Mouse (Mus musculus) MEL (cell line): Measurements from ENCODE around the gene Sgms1. TPM values are rescaled to one million over a fixed set of nuclear protein-coding genes. Genes with fewer than 3 reads are reported as not detected.

ENCODE experiments used
- DNase-seq: peaks from one replicate; pipeline ENCODE4 v3.0.0; 2011; ENCODE audit warnings: low read depth, low spot score
- H3K27ac ChIP-seq: 2 replicates; pipeline ENCODE4 v1.5.1; 2012; ENCODE audit warnings: low read depth, mild to moderate bottlenecking, control low read depth, low read length, moderate library complexity; ENCODE audit not compliant: control insufficient read depth
- H3K27me3 ChIP-seq, 2 experiments: fragments of 150-350 bp in 1 of 2; sonication (generic) in 1 of 2; 2 replicates each; pipeline ENCODE4 v1.6.1; 2012; ENCODE audit warnings: low read length in 2 of 2, mild to moderate bottlenecking in 2 of 2, improper control_type of control experiment in 1 of 2, moderate library complexity in 1 of 2; ENCODE audit not compliant: insufficient read depth in 2 of 2, control insufficient read depth in 1 of 2
- H3K36me3 ChIP-seq, 2 experiments: 2 replicates each; pipeline ENCODE4 v1.6.1; 2012 to 2014; ENCODE audit warnings: low read length in 2 of 2, improper control_type of control experiment in 1 of 2, inconsistent platforms in 1 of 2, mild to moderate bottlenecking in 1 of 2; ENCODE audit not compliant: insufficient read depth in 2 of 2, control insufficient read depth in 1 of 2
- H3K4me1 ChIP-seq, 2 experiments: fragments of 150-350 bp in 1 of 2; sonication (generic) in 1 of 2; 2 replicates each; pipeline ENCODE4 v1.6.1; 2012; ENCODE audit warnings: low read length in 2 of 2, improper control_type of control experiment in 1 of 2, mild to moderate bottlenecking in 1 of 2; ENCODE audit not compliant: insufficient read depth in 2 of 2, control insufficient read depth in 1 of 2
- H3K4me3 ChIP-seq, 2 experiments: fragments of 150-350 bp in 1 of 2; sonication (generic) in 1 of 2; 2 replicates each; pipeline ENCODE4 v1.5.1; 2012; ENCODE audit warnings: low read depth in 2 of 2, low read length in 2 of 2, mild to moderate bottlenecking in 2 of 2, moderate library complexity in 2 of 2, control low read depth in 1 of 2, improper control_type of control experiment in 1 of 2; ENCODE audit not compliant: control insufficient read depth in 1 of 2, insufficient read depth in 1 of 2
- H3K79me2 ChIP-seq: 2 replicates; pipeline ENCODE4 v1.6.1; 2012; ENCODE audit warnings: mild to moderate bottlenecking, low read length, moderate library complexity; ENCODE audit not compliant: control insufficient read depth, poor library complexity, insufficient read depth
- H3K9ac ChIP-seq: 2 replicates; pipeline ENCODE4 v1.6.1; 2012; ENCODE audit warnings: low read depth, mild to moderate bottlenecking, control low read depth, low read length, moderate library complexity; ENCODE audit not compliant: control insufficient read depth, poor library complexity, severe bottlenecking
- H3K9me3 ChIP-seq: fragments of 150-350 bp; sonication (generic); replicated peaks from 2 replicates; pipeline ENCODE4 v1.6.1; 2012; ENCODE audit warnings: mild to moderate bottlenecking, low read length, improper control_type of control experiment, moderate library complexity; ENCODE audit not compliant: insufficient read depth
- CHD1 ChIP-seq: IDR thresholded peaks from 2 replicates; pipeline ENCODE4 v1.6.1; 2012; ENCODE audit warnings: low read depth, mild to moderate bottlenecking, inconsistent platforms, low read length, improper control_type of control experiment
- CHD2 ChIP-seq: IDR thresholded peaks from 2 replicates; pipeline ENCODE4 v1.6.1; 2011; ENCODE audit warnings: low read length, improper control_type of control experiment
- CTCF ChIP-seq, 3 experiments: IDR thresholded peaks in 2 of 3; conservative IDR thresholded peaks in 1 of 3; 2 replicates each; pipeline ENCODE4 v1.5.1; 2011 to 2012; ENCODE audit warnings: low read length in 3 of 3, low read depth in 2 of 3, mild to moderate bottlenecking in 2 of 3, improper control_type of control experiment in 1 of 3, inconsistent platforms in 1 of 3, mixed read lengths in 1 of 3, moderate library complexity in 1 of 3; ENCODE audit not compliant: control insufficient read depth in 1 of 3, insufficient read depth in 1 of 3, poor library complexity in 1 of 3, severe bottlenecking in 1 of 3
- E2F4 ChIP-seq: IDR thresholded peaks from 2 replicates; pipeline ENCODE4 v1.6.1; 2011; ENCODE audit warnings: low read depth, low read length, improper control_type of control experiment, borderline replicate concordance
- ELF1 ChIP-seq: IDR thresholded peaks from 2 replicates; pipeline ENCODE4 v1.6.1; 2014; ENCODE audit warnings: low read depth, mild to moderate bottlenecking, inconsistent platforms, low read length, improper control_type of control experiment, moderate library complexity
- EP300 ChIP-seq, 2 experiments: IDR thresholded peaks; 2 replicates each; pipeline ENCODE4 v1.6.1; 2011; ENCODE audit warnings: improper control_type of control experiment in 2 of 2, low read length in 2 of 2, low read depth in 1 of 2, mild to moderate bottlenecking in 1 of 2
- ETS1 ChIP-seq: IDR thresholded peaks from 2 replicates; pipeline ENCODE4 v1.6.1; 2012; ENCODE audit warnings: low read depth, mild to moderate bottlenecking, inconsistent platforms, low read length, improper control_type of control experiment, moderate library complexity
- JUND ChIP-seq: IDR thresholded peaks from 2 replicates; pipeline ENCODE4 v1.6.1; 2011; ENCODE audit warnings: low read depth, mild to moderate bottlenecking, improper control_type of control experiment, low read length
- MAX ChIP-seq: IDR thresholded peaks from 2 replicates; pipeline ENCODE4 v1.6.1; 2011; ENCODE audit warnings: low read length, improper control_type of control experiment
- MAZ ChIP-seq: IDR thresholded peaks from 2 replicates; pipeline ENCODE4 v1.6.1; 2012; ENCODE audit warnings: low read depth, mild to moderate bottlenecking, inconsistent platforms, low read length, improper control_type of control experiment
- MYB ChIP-seq: IDR thresholded peaks from 2 replicates; pipeline ENCODE4 v1.6.1; 2011; ENCODE audit warnings: mild to moderate bottlenecking, low read depth, low read length, improper control_type of control experiment
- MYC ChIP-seq: IDR thresholded peaks from 2 replicates; pipeline ENCODE4 v1.6.1; 2011; ENCODE audit warnings: low read depth, mild to moderate bottlenecking, low read length, improper control_type of control experiment, moderate library complexity
- NELFE ChIP-seq: IDR thresholded peaks from 2 replicates; pipeline ENCODE4 v1.6.1; 2011; ENCODE audit warnings: low read depth, low read length, improper control_type of control experiment
- NRF1 ChIP-seq: IDR thresholded peaks from 2 replicates; pipeline ENCODE4 v1.6.1; 2014; ENCODE audit warnings: low read depth, mild to moderate bottlenecking, inconsistent platforms, low read length, improper control_type of control experiment, moderate library complexity; ENCODE audit not compliant: poor library complexity, insufficient read depth, severe bottlenecking
- POLR2A ChIP-seq, 2 experiments: IDR thresholded peaks; 2 replicates each; pipeline ENCODE4 v1.6.1; 2011 to 2012; ENCODE audit warnings: low read length in 2 of 2, mild to moderate bottlenecking in 2 of 2, control low read depth in 1 of 2, improper control_type of control experiment in 1 of 2, low read depth in 1 of 2, moderate library complexity in 1 of 2; ENCODE audit not compliant: control insufficient read depth in 1 of 2, insufficient read depth in 1 of 2, poor library complexity in 1 of 2
- RAD21 ChIP-seq: IDR thresholded peaks from 2 replicates; pipeline ENCODE4 v1.6.1; 2011; ENCODE audit warnings: mild to moderate bottlenecking, low read depth, low read length, improper control_type of control experiment
- SMC3 ChIP-seq: IDR thresholded peaks from 2 replicates; pipeline ENCODE4 v1.6.1; 2011; ENCODE audit warnings: low read depth, low read length, improper control_type of control experiment
- TAL1 ChIP-seq: IDR thresholded peaks from 2 replicates; pipeline ENCODE4 v1.6.1; 2012; ENCODE audit warnings: mild to moderate bottlenecking, inconsistent platforms, low read length, moderate library complexity, mixed read lengths
- TBP ChIP-seq: IDR thresholded peaks from 2 replicates; pipeline ENCODE4 v1.8.0; 2011; ENCODE audit warnings: low read depth, low read length, improper control_type of control experiment
- TCF12 ChIP-seq: IDR thresholded peaks from 2 replicates; pipeline ENCODE4 v1.6.1; 2014; ENCODE audit warnings: low read depth, mild to moderate bottlenecking, inconsistent platforms, low read length, improper control_type of control experiment, moderate library complexity
- USF1 ChIP-seq: IDR thresholded peaks from 2 replicates; pipeline ENCODE4 v1.6.1; 2014; ENCODE audit warnings: low read depth, mild to moderate bottlenecking, inconsistent platforms, low read length, improper control_type of control experiment, moderate library complexity
- USF2 ChIP-seq, 2 experiments: IDR thresholded peaks; 2 replicates each; pipeline ENCODE4 v1.6.1; 2011 to 2012; ENCODE audit warnings: improper control_type of control experiment in 2 of 2, low read length in 2 of 2, borderline replicate concordance in 1 of 2, inconsistent platforms in 1 of 2, low read depth in 1 of 2, mild to moderate bottlenecking in 1 of 2; ENCODE audit not compliant: insufficient read depth in 1 of 2
- ZMIZ1 ChIP-seq: IDR thresholded peaks from 2 replicates; pipeline ENCODE4 v1.6.1; 2012; ENCODE audit warnings: low read depth, mild to moderate bottlenecking, inconsistent platforms, low read length, improper control_type of control experiment, moderate library complexity
- ZNF384 ChIP-seq: IDR thresholded peaks from 2 replicates; pipeline ENCODE4 v1.6.1; 2012; ENCODE audit warnings: low read depth, mild to moderate bottlenecking, inconsistent platforms, low read length, improper control_type of control experiment
- polyA plus RNA-seq, 2 experiments: library from polyadenylated mRNA; stranded (reverse) in 1 of 2; unstranded in 1 of 2; fragments of >175 nt in 1 of 2; fragments of >200 nt in 1 of 2; gene quantifications; 2 replicates each; pipeline versions ENCODE4 v1.2.1 to v1.2.4; 2012; ENCODE audit warnings: low replicate concordance in 2 of 2, low read depth in 1 of 2; ENCODE audit not compliant: insufficient read length in 2 of 2, insufficient read depth in 1 of 2, missing spikeins in 1 of 2
- total RNA-seq: library from RNA; depleted of rRNA; stranded (reverse); fragments of 300-350 nt; gene quantifications from 2 replicates; pipeline ENCODE4 v1.2.3, GENCODE M21; 2012

Sgms1 gene
- total and polyA plus RNA-seq, 3 experiments, result 16.3 to 18.5 TPM; not detected in 1

DNA sequence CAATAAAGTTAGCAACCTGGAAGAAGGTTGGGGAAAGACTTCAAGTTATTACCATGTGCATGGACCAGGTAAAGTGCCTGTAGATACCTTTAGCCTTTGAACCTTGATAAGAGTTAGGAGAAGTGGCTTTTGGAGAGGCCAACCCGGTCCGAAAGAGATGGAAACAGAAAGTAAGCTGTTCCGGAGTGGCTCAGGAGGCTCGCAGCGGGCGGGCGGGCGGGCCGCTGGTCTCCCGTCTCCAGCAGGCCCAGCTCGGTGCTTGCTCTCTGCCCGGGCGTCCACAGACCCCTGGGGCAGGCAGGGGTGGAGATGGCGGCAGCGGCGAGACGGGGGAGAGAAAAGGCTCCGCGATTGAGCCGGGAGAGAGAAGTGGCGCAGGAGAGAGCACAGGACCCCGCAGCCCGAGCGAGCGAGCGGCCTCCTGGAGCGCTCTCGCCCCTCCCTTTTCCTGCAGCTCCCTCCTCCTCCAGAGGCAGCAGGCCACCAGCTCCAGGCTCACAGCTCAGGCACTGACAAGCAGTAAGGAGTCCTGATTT is 281.7 kb downstream of the Sgms1 start, which contains the start of gene Asah2:
Asah2 (minus strand) TSS at position 441 of the 536 bp plus-strand sequence.
- no peaks in the 10 kb centered on the region for H3K9me3 ChIP-seq
- peak; percentile 83 for DNase-seq
- peaks cover 0 to 15% of the 10 kb centered on the region in 2 experiments; a peak in 3 of 4 replicates for H3K4me1 ChIP-seq
- TF ChIP-seq E2F4, result no peak
- no peak for TF ChIP-seq ZMIZ1
- peak; percentile 53 to 64; a peak in 2 of 4 replicates for TF ChIP-seq POLR2A (IDR thresholded peaks at IDR 0.05; ENCODE audit: control insufficient read depth in 1 of 2, insufficient read depth in 1 of 2, low read depth in 1 of 2, low read length in 2 of 2, poor library complexity in 1 of 2)
- no peak for TF ChIP-seq CTCF (IDR thresholded peaks at IDR 0.05 in 2 of 3, conservative IDR thresholded peaks at IDR 0.05 in 1 of 3; ENCODE audit: control insufficient read depth in 1 of 3, insufficient read depth in 1 of 3, low read depth in 2 of 3, low read length in 3 of 3, poor library complexity in 1 of 3, severe bottlenecking in 1 of 3)
- no peak for TF ChIP-seq MYC
- no peak for TF ChIP-seq SMC3
- TF ChIP-seq CHD1, result no peak
- TF ChIP-seq TCF12, result no peak
- TF ChIP-seq TBP, result peak; percentile 12; the same call in 1 of the 2 replicates
- no peak for TF ChIP-seq CHD2
- peak; percentile 12; the same call in 1 of the 2 replicates for TF ChIP-seq NRF1
- TF ChIP-seq USF1, result no peak
- no peak for TF ChIP-seq ZNF384
- TF ChIP-seq MYB, result no peak
- TF ChIP-seq USF2 (IDR thresholded peaks at IDR 0.05; ENCODE audit: borderline replicate concordance in 1 of 2, insufficient read depth in 1 of 2, low read depth in 1 of 2, low read length in 2 of 2), result no peak
- no peak for TF ChIP-seq EP300 (IDR thresholded peaks at IDR 0.05; ENCODE audit: low read depth in 1 of 2, low read length in 2 of 2)
- no peak for TF ChIP-seq JUND
- TF ChIP-seq ETS1, result no peak
- TF ChIP-seq ELF1, result no peak
- no peak for TF ChIP-seq TAL1
- TF ChIP-seq NELFE, result peak; percentile 62
- no peak; the same call in 1 of the 2 replicates for TF ChIP-seq MAZ
- TF ChIP-seq RAD21, result no peak
- TF ChIP-seq MAX, result no peak
- H3K79me2 ChIP-seq, result peaks cover 1% of the 10 kb centered on the region; the same call in 1 of the 2 replicates
- no peaks in the 10 kb centered on the region for H3K27me3 ChIP-seq
- peaks cover 0 to 14% of the 10 kb centered on the region in 2 experiments; a peak in 2 of 4 replicates for H3K36me3 ChIP-seq
- H3K9ac ChIP-seq, result peak within 1 kb of the TSS; percentile 91
- peak within 1 kb of the TSS; percentile 46; the same call in 1 of the 2 replicates for H3K27ac ChIP-seq
- peak within 1 kb of the TSS; percentile 75 to 92 for H3K4me3 ChIP-seq
